Mouse (Mus musculus): ENCODE measurements around the gene Galnt14.

DNA sequence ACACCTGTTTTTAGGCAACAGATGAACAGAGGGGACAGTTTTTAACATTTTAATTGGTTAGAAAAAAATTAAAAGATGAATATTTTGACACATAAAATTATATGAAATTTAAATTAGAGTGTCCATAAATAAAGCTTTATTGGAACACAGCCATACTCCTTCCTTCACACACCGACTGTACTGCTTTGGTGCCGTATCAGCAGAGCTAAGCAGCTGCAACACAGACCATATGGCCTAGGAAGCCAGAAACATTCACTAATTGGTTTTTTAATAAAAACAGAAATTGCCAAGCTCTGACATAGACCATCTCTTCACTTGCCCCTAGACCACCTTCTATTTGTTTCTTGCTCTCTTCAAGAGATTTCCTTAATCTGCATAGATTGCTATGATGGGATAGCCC lies 40.2 kb downstream of the Galnt14 start:
- TF ChIP-seq CTCF (IDR thresholded peaks at IDR 0.05; ENCODE audit: low read depth, low read length) (no peak), POLR2A (IDR thresholded peaks at IDR 0.05; ENCODE audit: borderline replicate concordance, low read depth, low read length) (no peak)
